Mouse (Mus musculus): Measurements from ENCODE around the gene Slc27a4. TPM values are rescaled to one million over a fixed set of nuclear protein-coding genes. Genes with fewer than 3 reads are reported as not detected.

Gene Slc27a4
- polyA plus RNA-seq, 1 experiment from 2014 or later, result 10.9 TPM

DNA sequence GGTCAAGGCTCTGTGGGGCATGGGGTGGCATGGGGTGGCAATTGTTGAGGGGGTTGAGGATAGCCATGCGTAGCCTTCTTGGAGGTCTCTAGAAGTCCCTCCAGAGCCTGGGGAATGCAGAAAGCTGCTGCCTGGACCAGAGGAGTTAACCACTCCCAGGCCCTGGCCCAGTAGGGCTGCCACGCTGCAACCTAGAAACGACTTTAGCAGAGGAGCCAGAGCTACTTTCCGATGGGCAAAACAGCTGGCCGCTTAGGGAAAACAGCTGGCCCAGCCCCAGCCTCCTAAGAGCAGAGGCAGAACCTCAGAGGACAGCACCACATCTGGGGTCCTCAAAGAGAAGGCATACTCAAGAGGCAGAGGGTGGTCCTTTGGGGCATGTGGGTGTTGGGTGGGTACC lies 55.5 kb downstream of the Slc27a4 start:
- ATAC-seq (ENCODE audit: insufficient number of reproducible peaks, low FRiP score), result no peak
- no peak overlapping the region for H3K9ac ChIP-seq
- H3K4me3 ChIP-seq, result no peak overlapping the region
- 72% methylated on average over 5 of the region's 5 CpGs for WGBS
- no peaks in the 10 kb centered on the region for H3K36me3 ChIP-seq
- peaks cover 37% of the 10 kb centered on the region for H3K27me3 ChIP-seq (replicated peaks)
- no peak overlapping the region for H3K27ac ChIP-seq (ENCODE audit: poor library complexity, severe bottlenecking)
- H3K4me2 ChIP-seq, result no peak overlapping the region
- no peaks in the 10 kb centered on the region for H3K9me3 ChIP-seq (replicated peaks)
- H3K4me1 ChIP-seq (replicated peaks), result no peaks in the 10 kb centered on the region

DNA sequence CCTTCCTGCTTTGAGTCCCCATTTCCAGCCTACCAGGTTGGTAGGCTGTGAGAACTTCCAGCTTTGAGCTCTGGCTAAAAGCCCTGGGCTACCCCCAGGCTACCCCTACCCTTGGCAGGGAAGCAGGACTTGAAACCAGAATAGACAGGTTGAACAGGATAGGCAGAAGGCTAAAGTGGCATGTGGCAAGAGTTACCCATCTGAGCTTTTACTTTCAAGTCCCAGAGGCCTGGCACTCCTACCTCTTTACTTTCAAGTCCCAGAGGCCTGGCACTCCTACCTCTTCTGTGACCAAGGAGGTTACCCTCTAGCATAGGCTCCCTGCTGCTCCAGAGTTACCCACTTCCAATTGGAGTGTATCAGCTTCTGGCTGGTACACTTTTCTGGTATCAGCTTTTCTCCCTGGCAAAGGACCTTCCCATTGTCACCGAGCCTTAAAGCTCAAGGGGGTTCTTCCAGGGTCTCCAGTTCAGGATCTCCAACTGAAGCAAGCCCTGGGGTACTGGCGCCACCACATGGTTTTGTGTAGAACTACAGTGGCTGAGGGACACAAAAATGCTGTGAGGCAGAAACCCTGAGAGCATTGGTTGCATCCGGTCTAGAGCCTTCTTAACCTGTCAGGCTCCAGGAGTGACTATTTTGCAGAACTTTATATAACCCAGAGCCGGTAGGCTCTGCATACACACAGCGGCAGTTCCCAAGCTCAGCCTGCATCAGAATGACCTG lies 56.5 kb downstream of the Slc27a4 start:
- Histone ChIP-seq H3K4me1 (replicated peaks) (no peaks in the 10 kb centered on the region), H3K9me3 (replicated peaks) (no peaks in the 10 kb centered on the region), H3K4me2 (no peak overlapping the region), H3K9ac (no peak overlapping the region), H3K27me3 (replicated peaks) (peaks cover 37% of the 10 kb centered on the region), H3K36me3 (no peaks in the 10 kb centered on the region), H3K27ac (ENCODE audit: poor library complexity, severe bottlenecking) (no peak overlapping the region), H3K4me3 (no peak overlapping the region)
- WGBS, result 12% methylated on average over 5 of the region's 5 CpGs
- no peak for ATAC-seq (ENCODE audit: insufficient number of reproducible peaks, low FRiP score)

DNA sequence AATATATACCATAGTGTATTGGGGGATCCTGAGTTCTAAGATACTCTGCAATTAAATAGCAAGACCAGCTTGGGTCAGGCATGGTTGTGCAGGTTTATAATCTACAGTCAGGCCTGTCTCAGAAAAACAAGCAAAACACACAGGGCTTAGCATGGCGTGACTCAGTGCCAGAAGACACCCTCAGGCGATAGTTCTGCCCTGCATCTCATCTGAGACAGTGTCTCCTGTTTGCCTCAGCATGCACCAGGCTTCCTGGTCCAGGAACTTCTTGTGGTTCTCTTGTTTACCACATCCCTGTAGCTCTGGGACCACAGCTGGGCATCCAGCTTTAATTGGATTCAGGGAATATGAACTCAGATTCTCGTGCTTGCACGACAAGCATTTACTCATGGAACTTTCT lies 62.7 kb downstream of the Slc27a4 start:
- ATAC-seq (ENCODE audit: insufficient number of reproducible peaks, low FRiP score), result no peak
- Histone ChIP-seq H3K4me2 (no peak overlapping the region), H3K27ac (ENCODE audit: poor library complexity, severe bottlenecking) (no peak overlapping the region), H3K4me1 (replicated peaks) (peaks cover 16% of the 10 kb centered on the region), H3K9ac (no peak overlapping the region), H3K9me3 (replicated peaks) (no peaks in the 10 kb centered on the region), H3K27me3 (replicated peaks) (peaks cover 8% of the 10 kb centered on the region; the same call in 1 of the 2 replicates), H3K36me3 (no peaks in the 10 kb centered on the region), H3K4me3 (no peak overlapping the region)
- 71% methylated on average over 4 of the region's 4 CpGs for WGBS

Small RNA genes within 50 kb of the gene (microRNA-seq; reads per million reads assigned to microRNA genes)
- gene Mir219a-2 (not detected), gene Mir219b (not detected)

Other genes starting within 250 kb of the Slc27a4 start
- gene Rapgef1, start 182.9 kb upstream of the Slc27a4 start, polyA plus RNA-seq (2016; fragmentation: Nextera tagmentation; extraction: Ambion mirVana), result 13.2 and 14.5 TPM in 2 replicates
- gene Gm13420, start 50.9 kb upstream of the Slc27a4 start, polyA plus RNA-seq (2016; fragmentation: Nextera tagmentation; extraction: Ambion mirVana), result not detected in 2 replicates
- 0.44 TPM in 1 of 2 replicates, not detected in the other for gene Gm13547, start 43.3 kb upstream of the Slc27a4 start, polyA plus RNA-seq (2016; fragmentation: Nextera tagmentation; extraction: Ambion mirVana)
- 21.8 and 23.8 TPM in 2 replicates for gene Coq4, start 15.1 kb upstream of the Slc27a4 start, polyA plus RNA-seq (2016; fragmentation: Nextera tagmentation; extraction: Ambion mirVana)
- 25.8 and 26.6 TPM in 2 replicates for gene Trub2, start 14.1 kb upstream of the Slc27a4 start, polyA plus RNA-seq (2016; fragmentation: Nextera tagmentation; extraction: Ambion mirVana)
- 15.6 and 15.7 TPM in 2 replicates for gene Urm1, start 17.4 kb downstream of the Slc27a4 start, polyA plus RNA-seq (2016; fragmentation: Nextera tagmentation; extraction: Ambion mirVana)
- 24.7 and 26.9 TPM in 2 replicates for gene Cercam, start 66.5 kb downstream of the Slc27a4 start, polyA plus RNA-seq (2016; fragmentation: Nextera tagmentation; extraction: Ambion mirVana)
- 64.1 and 72.2 TPM in 2 replicates for gene Odf2, start 86.6 kb downstream of the Slc27a4 start, polyA plus RNA-seq (2016; fragmentation: Nextera tagmentation; extraction: Ambion mirVana)
- gene Gle1, start 132.8 kb downstream of the Slc27a4 start, polyA plus RNA-seq (2016; fragmentation: Nextera tagmentation; extraction: Ambion mirVana), result 42.8 and 43.3 TPM in 2 replicates
- 124 and 141 TPM in 2 replicates for gene Sptan1, start 162.9 kb downstream of the Slc27a4 start, polyA plus RNA-seq (2016; fragmentation: Nextera tagmentation; extraction: Ambion mirVana)
- gene Wdr34, start 246.2 kb downstream of the Slc27a4 start, polyA plus RNA-seq (2016; fragmentation: Nextera tagmentation; extraction: Ambion mirVana), result 15.8 and 15.9 TPM in 2 replicates